Mouse (Mus musculus): Measurements from ENCODE around the gene Grb2.
A peak's percentile ranks its signal among the peaks of the same experiment; 100 is the strongest.

Gene Grb2

DNA sequence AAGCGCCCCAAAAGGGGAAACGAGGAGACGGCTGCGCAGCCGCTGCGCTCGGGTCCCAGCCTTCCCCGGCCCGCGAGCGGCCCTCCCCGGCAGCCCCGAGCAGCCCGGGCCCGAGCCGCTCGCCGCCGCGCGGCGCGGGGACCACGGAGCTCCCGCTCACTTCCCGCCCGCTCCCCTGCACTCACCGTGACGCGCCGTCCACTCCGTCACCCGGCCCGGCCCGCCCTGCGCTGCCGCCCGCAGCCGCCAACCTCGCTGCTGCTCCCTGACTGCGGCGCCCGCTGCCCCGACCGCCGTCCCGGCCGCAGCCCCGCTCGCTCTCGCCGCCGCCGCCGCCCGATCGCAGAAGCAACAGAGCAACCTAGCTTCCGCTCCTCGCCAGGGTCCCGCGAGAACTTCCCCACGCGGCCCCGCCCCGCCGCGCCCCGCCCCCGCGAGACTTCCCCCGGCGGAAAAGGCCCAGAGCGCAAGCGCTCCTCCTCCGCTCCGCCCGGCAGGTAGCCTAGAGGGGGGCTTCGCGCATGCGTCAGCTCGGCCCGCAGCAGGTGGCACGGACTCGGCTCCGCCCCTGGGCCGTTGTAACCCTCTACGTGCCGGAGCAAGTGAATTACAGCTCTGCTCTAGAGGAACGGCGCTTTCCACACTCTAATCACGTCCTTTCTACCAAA is at the start of gene Grb2:
TSS of gene Grb2 (minus strand) at position 389 of the 668 bp plus-strand sequence.
- DNase-seq: peak; percentile 98

GRCm38 (mm10) chr11:115753485-115753884 is 45.1 kb upstream of the Grb2 start:
- DNase-seq: no peak

DNA sequence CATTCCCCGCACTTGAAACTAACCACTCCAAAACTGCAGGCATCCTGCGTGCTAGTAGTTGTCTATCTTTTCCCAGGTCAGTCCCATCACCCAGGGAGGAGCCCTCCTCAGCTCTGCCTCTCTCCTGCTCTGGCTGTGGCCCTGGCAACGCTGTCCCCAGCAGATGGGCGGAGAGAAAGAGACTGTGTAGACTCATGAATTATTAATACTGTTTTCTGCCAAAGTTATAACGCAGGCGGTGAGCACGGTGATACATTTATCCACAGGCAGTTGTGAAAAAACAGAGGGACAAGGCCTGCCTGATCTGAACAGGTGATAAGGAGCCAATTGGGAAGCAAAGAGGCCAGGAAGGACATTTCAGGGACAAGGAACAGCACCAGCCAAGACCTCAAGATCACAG is 44.3 kb upstream of the Grb2 start:
- DNase-seq: no peak

DNA sequence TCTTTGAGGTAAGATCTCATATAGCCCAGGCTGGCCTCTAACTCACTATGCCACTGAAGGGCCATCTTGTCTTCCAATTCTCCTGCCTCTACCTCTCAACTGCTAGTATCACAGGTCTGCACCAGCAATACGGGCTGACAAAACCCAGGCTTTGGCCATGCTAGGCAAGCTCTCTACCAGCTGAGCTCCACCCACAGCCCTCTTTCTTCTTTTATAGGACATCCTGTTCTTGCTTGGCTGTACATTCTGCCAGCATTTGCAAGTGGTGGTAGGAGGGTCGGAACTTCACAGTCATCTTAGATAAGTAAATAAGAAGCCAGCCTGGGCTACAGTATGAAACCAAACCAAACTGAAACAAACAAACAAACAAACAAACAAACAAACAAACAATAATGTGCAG is 43.3 kb upstream of the Grb2 start:
- no peak for DNase-seq

GRCm38 (mm10) chr11:115749834-115750233 is 41.4 kb upstream of the Grb2 start:
- DNase-seq: no peak

DNA sequence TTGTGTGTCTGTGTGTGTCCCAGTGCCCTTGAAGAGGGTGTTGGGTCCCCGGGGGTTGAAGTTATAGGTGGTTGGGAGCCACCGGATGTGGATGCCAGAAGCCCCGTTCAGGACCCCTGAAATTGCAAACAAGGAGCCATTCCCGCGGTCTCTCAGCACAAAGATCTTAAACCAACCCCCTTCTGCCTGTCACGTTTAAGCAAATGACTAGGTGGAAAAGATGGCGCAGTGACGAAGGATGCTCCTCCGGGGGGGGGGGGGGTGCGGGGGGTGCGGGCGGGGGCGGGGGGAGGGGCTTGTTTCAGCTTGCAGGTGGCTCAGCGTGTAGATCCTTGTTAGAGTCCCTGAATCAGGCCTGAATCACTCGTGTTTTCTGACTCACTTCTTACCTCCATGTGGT is 39.0 kb upstream of the Grb2 start:
- no peak for DNase-seq

DNA sequence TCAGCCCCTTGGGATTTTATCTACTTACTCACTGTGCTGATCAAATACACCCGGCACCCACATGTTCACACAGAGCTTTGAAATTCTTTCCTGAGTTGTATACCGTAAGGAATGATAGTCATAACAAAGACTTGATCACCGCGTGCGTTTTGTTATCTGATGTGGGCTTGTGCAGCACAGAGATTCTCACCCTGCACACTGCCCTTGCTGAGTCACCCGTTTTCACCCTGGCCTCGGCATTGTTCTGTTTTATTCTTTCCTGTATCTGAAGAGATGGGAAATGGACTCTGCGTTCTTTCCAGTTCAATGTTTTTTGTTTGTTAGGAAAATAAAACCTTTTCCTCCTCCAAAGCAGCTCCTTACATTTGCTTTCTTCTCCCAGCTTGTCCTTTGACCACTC is 38.4 kb upstream of the Grb2 start:
- DNase-seq: no peak

- no peak for DNase-seq
Observed at GRCm38 (mm10) chr11:115746109-115746508, 37.7 kb upstream of the Grb2 start.

GRCm38 (mm10) chr11:115744385-115744784 is 36.0 kb upstream of the Grb2 start:
- DNase-seq: no peak

DNA sequence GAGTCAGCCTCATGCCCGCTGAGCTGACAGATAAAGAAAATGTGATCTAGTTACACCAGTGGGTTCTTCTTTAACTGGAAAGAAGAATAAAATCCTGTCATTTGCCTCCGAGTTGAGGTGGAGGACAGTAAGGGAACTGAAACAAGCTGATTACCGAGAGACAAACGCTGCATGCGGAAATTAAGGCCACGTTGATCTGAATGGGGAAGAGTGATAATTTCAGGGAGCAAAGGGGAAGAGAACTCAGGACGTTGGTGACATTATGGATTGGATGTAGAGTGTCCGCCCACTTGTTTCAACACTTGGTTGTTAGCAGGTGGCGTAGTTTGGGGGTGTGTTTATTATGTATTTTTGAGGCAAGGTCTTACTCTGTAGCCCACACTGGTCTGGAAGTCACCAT is 34.5 kb upstream of the Grb2 start:
- no peak for DNase-seq

DNA sequence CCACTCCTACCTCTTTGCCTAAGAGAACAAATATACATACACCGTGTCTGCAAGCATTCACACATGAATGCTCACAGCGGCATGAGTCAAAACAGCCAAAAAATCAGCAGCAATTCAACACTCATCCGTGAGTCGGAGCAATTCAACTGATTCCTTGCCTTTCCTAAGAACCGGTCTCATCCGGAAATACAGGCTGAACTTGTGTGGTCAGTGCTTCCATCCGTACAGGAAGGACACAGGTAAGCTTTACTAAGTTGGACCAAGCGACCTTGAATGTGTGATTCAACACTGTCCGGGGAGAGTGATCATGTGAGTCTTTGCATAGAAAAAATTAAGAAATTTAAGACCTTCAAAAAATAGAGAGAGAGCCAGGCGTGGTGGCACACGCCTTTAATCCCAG is 32.7 kb upstream of the Grb2 start:
- DNase-seq: no peak

- DNase-seq: no peak
Observed at GRCm38 (mm10) chr11:115738275-115738885, 30.0 kb upstream of the Grb2 start.

DNA sequence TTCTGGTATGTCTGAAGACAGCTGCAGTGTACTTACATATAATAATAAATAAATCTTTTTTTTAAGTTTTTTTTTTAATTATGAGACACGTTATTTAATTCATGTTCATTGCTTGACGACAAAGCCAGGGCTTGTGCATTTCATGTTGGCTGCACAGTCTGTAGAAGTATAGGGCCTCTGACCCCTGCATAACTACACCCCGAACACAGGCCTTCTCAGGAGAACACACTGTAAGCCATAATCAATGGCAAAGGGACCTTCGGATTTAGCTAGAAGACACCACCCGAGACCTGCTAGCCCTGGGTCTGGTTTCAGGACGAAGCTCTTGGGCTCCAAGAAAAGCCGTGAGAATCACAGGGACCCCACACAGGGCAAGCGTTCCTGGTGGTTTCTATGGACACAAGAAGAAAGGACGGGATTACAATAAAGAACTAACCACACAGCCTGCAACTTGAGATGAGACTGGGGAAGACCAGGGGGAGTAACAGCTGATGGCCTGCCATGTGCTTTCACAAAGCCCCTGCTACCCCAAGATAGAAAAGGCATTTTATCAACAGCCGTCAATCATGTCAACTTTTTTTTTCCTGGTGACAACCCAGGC is 29.3 kb upstream of the Grb2 start:
- no peak for DNase-seq

GRCm38 (mm10) chr11:115734041-115734686 is 25.8 kb upstream of the Grb2 start:
- DNase-seq: no peak

- no peak for DNase-seq
Observed at GRCm38 (mm10) chr11:115723231-115723630, 14.8 kb upstream of the Grb2 start.

- peak; percentile 83 for DNase-seq
Observed at GRCm38 (mm10) chr11:115722638-115723037, 14.2 kb upstream of the Grb2 start.

DNA sequence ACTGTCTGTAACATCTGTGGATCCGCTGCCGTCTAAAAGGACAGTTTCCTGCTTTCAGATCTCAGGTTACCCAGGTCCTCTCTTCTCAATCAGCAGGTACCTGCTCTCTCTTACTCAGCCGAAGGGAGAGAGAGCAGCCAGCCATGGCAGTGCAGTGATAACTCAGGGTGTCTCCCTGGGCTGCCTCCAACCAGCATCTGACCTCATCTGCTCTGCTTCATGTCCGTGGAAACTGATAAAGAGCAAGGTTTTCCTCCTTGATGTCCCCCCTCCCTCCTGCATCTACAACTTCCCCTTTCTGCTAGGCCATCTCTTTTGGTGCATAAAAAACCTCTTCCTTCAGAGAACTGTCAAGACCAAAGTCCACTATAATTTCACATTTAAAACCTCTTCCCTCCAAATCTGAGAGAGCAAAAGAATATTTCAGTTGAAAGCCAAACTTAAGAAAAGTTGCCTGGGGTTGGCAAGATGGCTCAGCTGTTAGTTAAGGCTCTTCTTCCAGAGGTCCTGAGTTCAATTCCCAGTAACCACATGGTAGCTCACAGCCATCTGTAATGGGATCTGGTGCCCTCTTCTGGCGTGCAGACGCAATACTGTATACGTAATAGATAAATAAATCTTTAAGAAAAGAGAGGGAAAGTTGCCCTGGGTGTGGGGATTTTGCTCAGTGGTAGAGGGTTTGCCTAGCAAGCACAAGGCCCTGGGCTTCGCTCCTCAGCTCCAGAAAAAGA is 9.4 kb upstream of the Grb2 start:
- DNase-seq: peak; percentile 19

DNA sequence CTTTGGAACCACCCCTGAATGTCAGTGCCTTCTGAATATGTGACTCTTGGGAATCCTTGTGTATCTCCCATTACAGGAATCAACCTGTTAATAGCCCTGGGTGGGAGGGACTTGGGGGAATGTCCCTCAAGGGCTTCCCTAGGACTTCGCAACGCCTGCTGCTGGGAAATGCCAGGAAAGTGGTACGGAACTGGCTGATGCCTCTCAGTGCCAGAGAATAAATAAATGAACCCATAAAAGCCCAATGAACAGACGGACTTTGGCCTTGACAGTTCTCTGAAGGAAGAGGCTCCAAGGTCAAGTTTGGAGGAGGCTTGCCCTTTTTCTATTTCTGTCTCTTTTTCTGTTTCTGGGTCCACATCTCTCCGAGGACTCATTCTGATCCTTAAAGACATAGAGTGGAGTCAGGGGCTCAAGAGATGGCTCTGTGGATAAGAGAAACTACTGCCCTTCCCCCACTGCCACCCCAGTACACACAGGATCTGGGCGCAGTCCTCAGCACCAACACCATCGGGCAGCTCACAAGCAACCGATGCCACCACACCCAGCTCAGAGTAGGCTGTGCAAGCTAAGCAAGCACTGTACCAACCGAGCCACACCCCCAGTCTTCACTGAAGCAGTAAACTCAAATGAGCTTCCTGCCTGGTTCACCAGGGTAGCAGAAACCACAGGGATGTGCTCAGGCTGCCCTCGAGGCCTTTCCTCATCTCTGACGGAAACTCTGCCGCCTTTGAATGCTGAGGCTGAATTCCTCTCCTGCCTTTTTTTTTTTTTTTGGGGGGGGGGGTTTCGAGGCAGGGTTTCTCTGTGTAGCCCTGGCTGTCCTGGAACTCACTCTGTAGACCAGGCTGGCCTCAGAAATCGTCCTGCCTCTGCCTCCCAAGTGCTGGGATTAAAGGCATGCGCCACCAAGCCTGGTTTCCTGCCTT is 8.3 kb upstream of the Grb2 start:
- no peak for DNase-seq

GRCm38 (mm10) chr11:115714491-115714890 is 6.1 kb upstream of the Grb2 start:
- peak; percentile 72 for DNase-seq

GRCm38 (mm10) chr11:115713447-115713846 is 5.0 kb upstream of the Grb2 start:
- DNase-seq: no peak

- DNase-seq: no peak
Observed at GRCm38 (mm10) chr11:115712674-115713298, 4.4 kb upstream of the Grb2 start.

DNA sequence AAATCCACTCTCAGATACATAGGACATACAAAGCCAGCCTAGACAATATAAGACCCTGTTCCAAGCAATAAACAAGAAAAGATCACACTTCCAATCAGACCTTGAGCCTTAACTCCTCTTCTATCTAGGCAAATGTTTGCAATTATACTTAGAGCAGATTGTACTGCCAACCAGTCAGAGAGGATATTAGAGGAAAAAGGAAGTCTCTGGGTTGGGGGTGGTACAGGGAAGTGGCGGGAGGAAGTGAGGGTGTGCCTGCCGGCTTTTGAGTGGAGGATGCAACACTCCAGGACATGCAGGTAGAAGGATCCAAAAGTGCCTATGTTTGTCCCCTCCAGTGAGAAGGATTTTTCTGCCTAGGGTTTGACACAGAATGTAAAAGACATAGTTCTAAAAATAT is 3.9 kb upstream of the Grb2 start:
- no peak for DNase-seq

Data from retina, postnatal 1 day (tissue).